Mouse (Mus musculus) neural tube, embryonic 12.5 days (tissue): ENCODE results near the gene Ttc16. TPM values are rescaled to one million over a fixed set of nuclear protein-coding genes. Genes with fewer than 3 reads are reported as not detected.
A peak's percentile ranks its signal among the peaks of the same experiment; 100 is the strongest.

Experiments used
- ATAC-seq: fragments of 200-750 bp; cut with Nextera tagmentation; 2 replicates; pipeline ENCODE4 v1.8.0; 2017; ENCODE audit warnings: low read depth, mild to moderate bottlenecking, moderate TSS enrichment, moderate library complexity; ENCODE audit not compliant: low FRiP score
- H3K27ac ChIP-seq: fragments of 300-500 bp; sonication (generic); 2 replicates; pipeline ENCODE4 v1.5.1; 2016
- H3K27me3 ChIP-seq: fragments of 300-500 bp; sonication (generic); replicated peaks from 2 replicates; pipeline ENCODE4 v1.6.1; 2016; ENCODE audit warnings: mild to moderate bottlenecking
- H3K36me3 ChIP-seq: fragments of 300-500 bp; sonication (generic); 2 replicates; pipeline ENCODE4 v1.6.1; 2016; ENCODE audit warnings: mild to moderate bottlenecking
- H3K4me1 ChIP-seq: fragments of 300-500 bp; sonication (generic); 2 replicates; pipeline ENCODE4 v1.6.1; 2016
- H3K4me2 ChIP-seq: fragments of 300-500 bp; sonication (generic); replicated peaks from 2 replicates; pipeline ENCODE4 v1.6.1; 2016; ENCODE audit warnings: mild to moderate bottlenecking
- H3K4me3 ChIP-seq: fragments of 300-500 bp; sonication (generic); 2 replicates; pipeline ENCODE4 v1.5.1; 2016
- H3K9ac ChIP-seq: fragments of 300-500 bp; sonication (generic); 2 replicates; pipeline ENCODE4 v1.6.1; 2016; ENCODE audit warnings: mild to moderate bottlenecking
- H3K9me3 ChIP-seq: fragments of 300-500 bp; sonication (generic); 2 replicates; pipeline ENCODE4 v1.6.1; 2016; ENCODE audit warnings: mild to moderate bottlenecking
- WGBS: fragments of 180-500 bp; shearing (Covaris S2); methylation state at CpG from one replicate; pipeline ENCODE4 v1.1.7; 2016; 5-methylcytosine and 5-hydroxymethylcytosine counted together
- polyA plus RNA-seq: library from polyadenylated mRNA; unstranded; fragments of >200 nt; fragmentation: Nextera tagmentation; extraction: Ambion mirVana; gene quantifications from 2 replicates; pipeline ENCODE4 v1.2.1, GENCODE M21; 2016

The Ttc16 gene
- polyA plus RNA-seq, 1 experiment from 2014 or later, result 0.32 TPM

GRCm38 (mm10) chr2:32722581-32722980, 52.9 kb downstream of the Ttc16 start:
- no peak for ATAC-seq
- no peaks in the 10 kb centered on the region for H3K36me3 ChIP-seq
- 77% methylated on average over 3 of the region's 3 CpGs for WGBS
- H3K4me1 ChIP-seq, result peaks cover 14% of the 10 kb centered on the region
- H3K9me3 ChIP-seq, result no peaks in the 10 kb centered on the region
- no peak overlapping the region for H3K4me3 ChIP-seq
- no peaks in the 10 kb centered on the region for H3K27me3 ChIP-seq
- no peak overlapping the region for H3K4me2 ChIP-seq
- no peak overlapping the region for H3K27ac ChIP-seq
- H3K9ac ChIP-seq, result no peak overlapping the region

GRCm38 (mm10) chr2:32722046-32722445, 53.4 kb downstream of the Ttc16 start:
- H3K9me3 ChIP-seq, result no peaks in the 10 kb centered on the region
- no peak overlapping the region for H3K4me3 ChIP-seq
- 59% methylated on average over 6 of the region's 6 CpGs for WGBS
- no peaks in the 10 kb centered on the region for H3K27me3 ChIP-seq
- H3K27ac ChIP-seq, result 0 out of 2 replicates have a peak overlapping the region, but pooled peaks have one; percentile 4
- peaks cover 12% of the 10 kb centered on the region for H3K4me1 ChIP-seq
- no peak overlapping the region for H3K4me2 ChIP-seq
- no peak for ATAC-seq
- no peaks in the 10 kb centered on the region for H3K36me3 ChIP-seq
- no peak overlapping the region for H3K9ac ChIP-seq

- Histone ChIP-seq H3K27ac (no peak within 1 kb of the TSS), H3K36me3 (no peaks in the 10 kb centered on the region), H3K4me1 (peaks cover 11% of the 10 kb centered on the region), H3K9ac (no peak within 1 kb of the TSS), H3K4me2 (no peak within 1 kb of the TSS; the same call in 1 of the 2 replicates), H3K9me3 (no peaks in the 10 kb centered on the region), H3K27me3 (no peaks in the 10 kb centered on the region), H3K4me3 (no peak within 1 kb of the TSS)
- ATAC-seq, result no peak
- 61% methylated on average over 8 of the region's 8 CpGs for WGBS
Measured at GRCm38 (mm10) chr2:32720681-32721229, 54.7 kb downstream of the Ttc16 start, which contains the start of gene Sh2d3c. TSS of gene Sh2d3c (plus strand) at chr2:32721055.

GRCm38 (mm10) chr2:32720053-32720452, 55.4 kb downstream of the Ttc16 start:
- H3K27me3 ChIP-seq, result no peaks in the 10 kb centered on the region
- ATAC-seq, result no peak
- no peaks in the 10 kb centered on the region for H3K36me3 ChIP-seq
- no peaks in the 10 kb centered on the region for H3K9me3 ChIP-seq
- H3K4me1 ChIP-seq, result peaks cover 11% of the 10 kb centered on the region
- no peak overlapping the region for H3K4me2 ChIP-seq
- H3K4me3 ChIP-seq, result no peak overlapping the region
- WGBS, result 86% methylated on average over 3 of the region's 3 CpGs
- H3K9ac ChIP-seq, result no peak overlapping the region
- no peak overlapping the region for H3K27ac ChIP-seq

- Histone ChIP-seq H3K27me3 (no peaks in the 10 kb centered on the region), H3K27ac (no peak overlapping the region), H3K9ac (no peak overlapping the region), H3K4me2 (no peak overlapping the region), H3K36me3 (no peaks in the 10 kb centered on the region), H3K9me3 (no peaks in the 10 kb centered on the region), H3K4me1 (peaks cover 22% of the 10 kb centered on the region), H3K4me3 (no peak overlapping the region)
- ATAC-seq, result no peak
- WGBS, result 47% methylated on average over 9 of the region's 9 CpGs
Measured at GRCm38 (mm10) chr2:32718761-32719160, 56.7 kb downstream of the Ttc16 start.

- Histone ChIP-seq H3K4me2 (0 out of 2 replicates have a peak overlapping the region, but pooled peaks have one; percentile 1), H3K27ac (no peak overlapping the region), H3K27me3 (no peaks in the 10 kb centered on the region), H3K4me1 (peaks cover 31% of the 10 kb centered on the region), H3K36me3 (peaks cover 9% of the 10 kb centered on the region), H3K4me3 (no peak overlapping the region), H3K9ac (no peak overlapping the region), H3K9me3 (no peaks in the 10 kb centered on the region)
- no peak for ATAC-seq
- WGBS, result 73% methylated on average over 4 of the region's 4 CpGs
Measured at GRCm38 (mm10) chr2:32714987-32715425, 60.4 kb downstream of the Ttc16 start.

- Histone ChIP-seq H3K27ac (peak overlapping the region; percentile 97; the same call in 1 of the 2 replicates), H3K9ac (no peak overlapping the region), H3K36me3 (peaks cover 15% of the 10 kb centered on the region), H3K4me1 (peaks cover 31% of the 10 kb centered on the region), H3K4me2 (peak overlapping the region; percentile 93), H3K9me3 (no peaks in the 10 kb centered on the region), H3K4me3 (no peak overlapping the region), H3K27me3 (no peaks in the 10 kb centered on the region)
- ATAC-seq, result no peak
- 66% methylated on average over 11 of the region's 11 CpGs for WGBS
Measured at GRCm38 (mm10) chr2:32714117-32714986, 61.1 kb downstream of the Ttc16 start.

- peaks cover 24% of the 10 kb centered on the region for H3K4me1 ChIP-seq
- 0% methylated on average over 60 of the region's 79 CpGs for WGBS
Measured at GRCm38 (mm10) chr2:32712934-32713817, 62.3 kb downstream of the Ttc16 start, which contains the start of gene Cdk9. TSS of gene Cdk9 (minus strand) at chr2:32713076.

GRCm38 (mm10) chr2:32712586-32712933, 62.9 kb downstream of the Ttc16 start:
- Histone ChIP-seq H3K9ac (peak overlapping the region; percentile 90), H3K36me3 (peaks cover 33% of the 10 kb centered on the region), H3K4me3 (peak overlapping the region; percentile 93), H3K4me2 (peak overlapping the region; percentile 93), H3K27me3 (no peaks in the 10 kb centered on the region), H3K27ac (peak overlapping the region; percentile 97), H3K9me3 (no peaks in the 10 kb centered on the region), H3K4me1 (peaks cover 24% of the 10 kb centered on the region)
- WGBS, result 1% methylated on average over 42 of the region's 44 CpGs
- peak; percentile 91 for ATAC-seq

More at GRCm38 (mm10) chr2:32712934-32713817, 62.3 kb downstream of the Ttc16 start, which contains the start of gene Cdk9:
- Histone ChIP-seq H3K4me2 (peak within 1 kb of the TSS; percentile 93), H3K36me3 (peaks cover 27% of the 10 kb centered on the region), H3K4me3 (peak within 1 kb of the TSS; percentile 93), H3K27me3 (no peaks in the 10 kb centered on the region), H3K9ac (peak within 1 kb of the TSS; percentile 90), H3K27ac (peak within 1 kb of the TSS; percentile 97), H3K9me3 (no peaks in the 10 kb centered on the region)
- peak; percentile 81 for ATAC-seq

GRCm38 (mm10) chr2:32712108-32712551, 63.3 kb downstream of the Ttc16 start:
- peak overlapping the region; percentile 93 for H3K4me3 ChIP-seq
- peak; percentile 53 for ATAC-seq
- 0 out of 2 replicates have a peak overlapping the region, but pooled peaks have one; percentile 97 for H3K27ac ChIP-seq
- under 1% methylated on average over 41 of the region's 41 CpGs for WGBS
- H3K27me3 ChIP-seq, result no peaks in the 10 kb centered on the region
- peak overlapping the region; percentile 90 for H3K9ac ChIP-seq
- peaks cover 36% of the 10 kb centered on the region for H3K36me3 ChIP-seq
- peak overlapping the region; percentile 93 for H3K4me2 ChIP-seq
- no peaks in the 10 kb centered on the region for H3K9me3 ChIP-seq
- H3K4me1 ChIP-seq, result peaks cover 24% of the 10 kb centered on the region

GRCm38 (mm10) chr2:32711301-32712056, 64.0 kb downstream of the Ttc16 start:
- H3K36me3 ChIP-seq, result peaks cover 43% of the 10 kb centered on the region
- H3K9me3 ChIP-seq, result no peaks in the 10 kb centered on the region
- ATAC-seq, result no peak
- H3K4me2 ChIP-seq, result peak overlapping the region; percentile 93
- peaks cover 24% of the 10 kb centered on the region for H3K4me1 ChIP-seq
- no peaks in the 10 kb centered on the region for H3K27me3 ChIP-seq
- H3K9ac ChIP-seq, result peak overlapping the region; percentile 90
- no peak overlapping the region for H3K27ac ChIP-seq
- H3K4me3 ChIP-seq, result peak overlapping the region; percentile 93
- 30% methylated on average over 9 of the region's 9 CpGs for WGBS
